Comparison of ENCODE assay signal across 8 mouse cellular contexts in the genomic region with DNA sequence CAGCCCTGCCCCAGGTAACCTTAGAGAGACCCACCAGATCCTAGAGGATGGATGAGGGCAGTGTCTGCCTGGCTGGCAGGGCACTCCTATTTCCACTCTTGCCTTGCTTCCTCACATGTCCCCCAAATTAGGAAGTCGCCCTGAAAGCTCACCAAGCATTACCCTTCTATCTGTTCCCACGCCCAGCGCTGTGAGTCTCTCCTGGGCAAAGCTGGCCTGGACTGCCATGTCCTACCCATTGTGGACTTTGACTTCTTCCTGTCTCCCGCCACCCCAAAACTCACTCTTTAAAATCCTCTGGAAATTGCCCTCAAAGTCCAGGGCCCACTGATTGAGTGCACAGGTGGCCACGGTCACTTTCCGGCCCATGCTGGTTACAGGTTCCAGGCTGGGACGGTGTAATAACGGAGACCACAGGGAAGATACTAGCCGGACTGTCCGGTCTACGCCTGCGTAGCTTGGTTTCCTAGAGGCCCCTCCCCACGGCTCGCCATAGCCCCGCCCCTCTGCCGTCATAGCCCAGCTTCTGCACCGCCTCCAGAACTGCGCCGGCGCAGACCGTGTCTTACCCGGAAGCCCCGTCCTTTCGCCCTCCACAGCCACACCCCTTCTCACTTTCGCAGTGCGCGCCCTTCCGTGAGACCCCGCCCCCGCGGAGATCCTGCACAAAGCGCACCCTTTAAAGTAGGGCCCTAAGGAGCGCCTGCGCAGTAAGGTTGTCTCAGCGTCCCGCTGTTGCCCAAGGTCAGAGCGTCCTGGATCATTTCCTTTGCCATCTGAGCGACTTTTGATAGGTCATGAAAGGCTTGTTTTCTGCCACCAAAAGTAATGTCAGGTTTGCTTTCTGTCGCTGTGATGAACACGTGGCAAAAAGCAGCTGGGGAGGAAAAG. TPM values are rescaled to one million over a fixed set of nuclear protein-coding genes. Genes with fewer than 3 reads are reported as not detected.
DNase-seq lines count a peak whose midpoint lies in the region; ATAC-seq and TF ChIP-seq lines count a peak whose summit lies in the region.

A gene (minus strand): TSS at position 475 of the 891 bp plus-strand sequence.
A gene (plus strand): TSS at position 771 of the 891 bp plus-strand sequence.

- peak within 1 kb of the TSS; percentile 86 for H3K9ac ChIP-seq in embryonic facial prominence, embryonic 13.5 days
- peak within 1 kb of the TSS; percentile 81 for H3K9ac ChIP-seq in heart, adult 2 months (ENCODE audit: low read depth, low read length)
- H3K9ac ChIP-seq in limb, embryonic 13.5 days: peak within 1 kb of the TSS; percentile 81
- peak within 1 kb of the TSS; percentile 63 for H3K9ac ChIP-seq in midbrain, embryonic 16.5 days (ENCODE audit: low read depth, low read length)

- H3K27me3 ChIP-seq in embryonic facial prominence, embryonic 13.5 days: no peaks in the 10 kb centered on the region
- H3K27me3 ChIP-seq in heart, adult 2 months (ENCODE audit: control insufficient read depth, insufficient read depth, low read length): no peaks in the 10 kb centered on the region
- no peaks in the 10 kb centered on the region for H3K27me3 ChIP-seq in limb, embryonic 13.5 days
- H3K27me3 ChIP-seq in midbrain, embryonic 16.5 days (ENCODE audit: control insufficient read depth, insufficient read depth, low read depth, low read length): no peaks in the 10 kb centered on the region

- peak within 1 kb of the TSS; percentile 72 for H3K4me3 ChIP-seq in embryonic facial prominence, embryonic 13.5 days
- H3K4me3 ChIP-seq in heart, adult 2 months: peak within 1 kb of the TSS; percentile 68
- H3K4me3 ChIP-seq in limb, embryonic 13.5 days: peak within 1 kb of the TSS; percentile 66
- H3K4me3 ChIP-seq in midbrain, embryonic 16.5 days (ENCODE audit: low read depth, low read length): peak within 1 kb of the TSS; percentile 62

- intact Hi-C loops in heart, adult 2 months (cut with DNase I): loop anchor here (2.0 kb wide), 1 partner anchor 38 kb away; a partner anchor contains a TSS

- H3K4me2 ChIP-seq in embryonic facial prominence, embryonic 13.5 days: peak within 1 kb of the TSS; percentile 69
- peak within 1 kb of the TSS; percentile 87 for H3K4me2 ChIP-seq in limb, embryonic 13.5 days (replicated peaks)
- peak within 1 kb of the TSS; percentile 59 for H3K4me2 ChIP-seq in midbrain, embryonic 16.5 days (ENCODE audit: low read length)

- H3K79me2 ChIP-seq in heart, adult 2 months (replicated peaks; ENCODE audit: control insufficient read depth, insufficient read depth, low read length): no peaks in the 10 kb centered on the region

- TF ChIP-seq POLR2A in heart, adult 2 months (IDR thresholded peaks at IDR 0.05; ENCODE audit: insufficient read depth, low read depth, low read length): peak; percentile 97

- peaks cover 11% of the 10 kb centered on the region for H3K36me3 ChIP-seq in embryonic facial prominence, embryonic 13.5 days
- no peaks in the 10 kb centered on the region for H3K36me3 ChIP-seq in heart, adult 2 months (ENCODE audit: control insufficient read depth, insufficient read depth, low read length)
- H3K36me3 ChIP-seq in limb, embryonic 13.5 days: peaks cover 10% of the 10 kb centered on the region
- H3K36me3 ChIP-seq in midbrain, embryonic 16.5 days (ENCODE audit: control insufficient read depth, insufficient read depth, low read length): peaks cover 2% of the 10 kb centered on the region; the same call in 1 of the 2 replicates

- H3K4me1 ChIP-seq in embryonic facial prominence, embryonic 13.5 days: peaks cover 11% of the 10 kb centered on the region
- peaks cover 5% of the 10 kb centered on the region for H3K4me1 ChIP-seq in heart, adult 2 months (ENCODE audit: control insufficient read depth, insufficient read depth, low read length)
- peaks cover 15% of the 10 kb centered on the region for H3K4me1 ChIP-seq in limb, embryonic 13.5 days
- peaks cover 11% of the 10 kb centered on the region for H3K4me1 ChIP-seq in midbrain, embryonic 16.5 days (ENCODE audit: control insufficient read depth, insufficient read depth, low read length)

- no peak for TF ChIP-seq CTCF in heart, adult 2 months (IDR thresholded peaks at IDR 0.05)

- ATAC-seq in embryonic facial prominence, embryonic 13.5 days (ENCODE audit: insufficient number of reproducible peaks, insufficient read depth, low FRiP score, low TSS enrichment, low read depth): peak; percentile 96
- peak; percentile 98 for ATAC-seq in limb, embryonic 13.5 days (ENCODE audit: low FRiP score, low read depth)
- ATAC-seq in midbrain, embryonic 16.5 days: peak; percentile 97

- H3K27ac ChIP-seq in embryonic facial prominence, embryonic 13.5 days: peak within 1 kb of the TSS; percentile 79
- H3K27ac ChIP-seq in heart, adult 2 months: peak within 1 kb of the TSS; percentile 92
- peak within 1 kb of the TSS; percentile 52 for H3K27ac ChIP-seq in limb, embryonic 13.5 days
- H3K27ac ChIP-seq in midbrain, embryonic 16.5 days (ENCODE audit: low read length): peak within 1 kb of the TSS; percentile 84

- TF ChIP-seq EP300 in heart, adult 2 months (IDR thresholded peaks at IDR 0.05; ENCODE audit: insufficient read depth, low read depth, low read length): peak; percentile 48; the same call in 1 of the 2 replicates

- H3K9me3 ChIP-seq in embryonic facial prominence, embryonic 13.5 days: no peaks in the 10 kb centered on the region
- H3K9me3 ChIP-seq in limb, embryonic 13.5 days: no peaks in the 10 kb centered on the region
- H3K9me3 ChIP-seq in midbrain, embryonic 16.5 days (replicated peaks; ENCODE audit: control insufficient read depth, low read length, poor library complexity, severe bottlenecking): no peaks in the 10 kb centered on the region

- under 1% methylated on average over 39 of the region's 40 CpGs for WGBS in embryonic facial prominence, embryonic 13.5 days
- WGBS in heart, adult 2 months: 1% methylated on average over 40 of the region's 40 CpGs
- under 1% methylated on average over 40 of the region's 40 CpGs for WGBS in limb, embryonic 13.5 days
- WGBS in midbrain, embryonic 16.5 days: under 1% methylated on average over 40 of the region's 40 CpGs

- peak; percentile 97 for DNase-seq in 3134 (ENCODE audit: extremely low read depth, insufficient read length, low spot score)
- peak; percentile 100 for DNase-seq in adrenal gland, postnatal 36 days
- DNase-seq in heart, adult 2 months: peak; percentile 99
- peak; percentile 99 to 100 for DNase-seq in kidney, adult 8-10 months
- DNase-seq in spleen, postnatal 10 days (ENCODE audit: low spot score in 2 of 2): peak; percentile 93 to 99

RNA-seq across cellular contexts. Expression of the first gene that starts in this region (rescaled TPM):
- 10 to 100 TPM; 11.8 to 12.6 TPM for total RNA-seq in adrenal gland, postnatal 36 days (2021)
- polyA plus RNA-seq in embryonic facial prominence, embryonic 13.5 days (2015; fragmentation: Nextera tagmentation; extraction: Ambion mirVana): 5.8 and 7.1 TPM in 2 replicates
- total RNA-seq in heart, adult 2 months (2021): 1 to 10 TPM; 3.8 to 4.3 TPM
- polyA plus RNA-seq in heart, adult 2 months (2012; rRNA removed): 6.1 and 9.4 TPM in 2 replicates
- polyA plus RNA-seq in limb, embryonic 13.5 days (2015; fragmentation: Nextera tagmentation; extraction: Ambion mirVana): 7.5 and 7.6 TPM in 2 replicates
- 6.5 and 7.5 TPM in 2 replicates for polyA plus RNA-seq in midbrain, embryonic 16.5 days (2015; fragmentation: Nextera tagmentation; extraction: Ambion mirVana)

RNA-seq across cellular contexts. Expression of the second gene that starts in this region (rescaled TPM):
- 1,000 to 10,000 TPM in 1 of 2 experiments, 100 to 1,000 TPM in 1; 948 to 1,085 TPM for total RNA-seq in adrenal gland, postnatal 36 days (2021)
- polyA plus RNA-seq in embryonic facial prominence, embryonic 13.5 days (2015; fragmentation: Nextera tagmentation; extraction: Ambion mirVana): 39.6 and 41.5 TPM in 2 replicates
- 1 to 10 TPM; 5.1 to 5.7 TPM for total RNA-seq in heart, adult 2 months (2021)
- 22.2 and 26.9 TPM in 2 replicates for polyA plus RNA-seq in heart, adult 2 months (2012; rRNA removed)
- 33.8 and 38.7 TPM in 2 replicates for polyA plus RNA-seq in limb, embryonic 13.5 days (2015; fragmentation: Nextera tagmentation; extraction: Ambion mirVana)
- 71.7 and 83.4 TPM in 2 replicates for polyA plus RNA-seq in midbrain, embryonic 16.5 days (2015; fragmentation: Nextera tagmentation; extraction: Ambion mirVana)

Comparison
In these comparisons a context has a peak if more than half of its experiments do, and no peak if none do; other contexts are left out.
1. Peak in every context shown above with its lines: DNase-seq, ATAC-seq, H3K4me3 ChIP-seq and H3K27ac ChIP-seq.
2. RNA of the second gene that starts in this region (total RNA-seq): 948 to 1,085 TPM in adrenal gland, postnatal 36 days; 5.1 to 5.7 TPM in heart, adult 2 months; every median in the first group is over 100 times any median in the second.